Mouse (Mus musculus): ENCODE measurements around the gene Osgepl1.

DNA sequence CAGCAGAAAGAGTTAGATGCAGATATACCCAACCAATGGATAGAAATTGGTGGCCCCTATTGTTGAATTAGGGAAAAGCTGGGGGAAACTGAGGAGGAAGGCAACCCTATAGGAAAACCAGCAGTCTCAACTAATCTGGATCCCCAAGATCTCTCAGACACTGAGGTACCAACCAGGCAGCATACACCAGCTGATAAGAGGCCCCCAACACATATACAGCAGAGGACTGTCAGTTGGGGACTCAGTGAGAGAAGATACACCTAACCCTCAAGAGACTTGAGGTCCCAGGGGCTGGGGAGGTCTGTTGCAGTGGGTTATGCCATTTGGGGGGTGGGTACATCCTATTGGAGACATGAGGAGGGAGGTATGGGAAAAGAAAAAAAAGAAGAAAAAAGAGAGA is 22.0 kb downstream of the Osgepl1 start:
- TF ChIP-seq CTCF (conservative IDR thresholded peaks at IDR 0.05 in 1 of 2, IDR thresholded peaks at IDR 0.05 in 1 of 2; ENCODE audit: low read depth in 2 of 2, low read length in 2 of 2) = no peak
- TF ChIP-seq ZMIZ1 (IDR thresholded peaks at IDR 0.05; ENCODE audit: low read depth, low read length) = no peak
- TF ChIP-seq POLR2A (IDR thresholded peaks at IDR 0.05; ENCODE audit: low read depth, low read length) = no peak
- no peak for TF ChIP-seq POLR2AphosphoS2 (IDR thresholded peaks at IDR 0.05; ENCODE audit: low read depth, low read length)
- TF ChIP-seq MAX (IDR thresholded peaks at IDR 0.05; ENCODE audit: low read length) = no peak
- TF ChIP-seq TCF12 (IDR thresholded peaks at IDR 0.05; ENCODE audit: low read depth, low read length) = no peak
- TF ChIP-seq USF1 (IDR thresholded peaks at IDR 0.05; ENCODE audit: low read depth, low read length) = no peak
- TF ChIP-seq RAD21 (IDR thresholded peaks at IDR 0.05; ENCODE audit: low read depth, low read length) = no peak
- TF ChIP-seq NRF1 (IDR thresholded peaks at IDR 0.05; ENCODE audit: low read depth, low read length) = no peak
- TF ChIP-seq ETS1 (conservative IDR thresholded peaks at IDR 0.05; ENCODE audit: low read depth, low read length) = no peak
- no peak for TF ChIP-seq JUND (conservative IDR thresholded peaks at IDR 0.05; ENCODE audit: low read depth, low read length)
- no peak for TF ChIP-seq EP300 (IDR thresholded peaks at IDR 0.05; ENCODE audit: low read length)
- TF ChIP-seq RCOR1 (conservative IDR thresholded peaks at IDR 0.05; ENCODE audit: low read depth, low read length) = no peak
- TF ChIP-seq ZKSCAN1 (IDR thresholded peaks at IDR 0.05; ENCODE audit: borderline replicate concordance, low read depth, low read length) = no peak

Data from CH12.LX (cell line).